Mouse (Mus musculus) leukemia stem cell, adult 10-12 weeks (primary cell): Measurements from ENCODE around the gene Tbc1d22b. TPM values are rescaled to one million over a fixed set of nuclear protein-coding genes. Genes with fewer than 3 reads are reported as not detected.

Experiments used
- polyA plus RNA-seq: library from polyadenylated mRNA; stranded (reverse); fragments of >175 nt; gene quantifications from 2 replicates; pipeline ENCODE4 v1.2.3, GENCODE M21; 2012; ENCODE audit warnings: low replicate concordance

The Tbc1d22b gene
- polyA plus RNA-seq, result 27.2 and 33.1 TPM in 2 replicates

GRCm38 (mm10) chr17:29549543-29550428 lies at the start of gene Tbc1d22b, which contains the start of gene Gm17657:
TSS of gene Tbc1d22b (plus strand) at chr17:29549785.
TSS of gene Gm17657 (minus strand) at chr17:29549638.

GRCm38 (mm10) chr17:29552162-29552732 lies 2.7 kb downstream of the Tbc1d22b start, which contains the start of gene Tmem217:
TSS of gene Tmem217 (minus strand) at chr17:29552385.

GRCm38 (mm10) chr17:29614115-29615023 lies 64.8 kb downstream of the Tbc1d22b start, which contains the start of the genes Rnf8 and Gm28043:
TSS of gene Rnf8 (plus strand) at chr17:29614790.
TSS of gene Gm28043 (plus strand) at chr17:29614876.

Other genes with a start within 250 kb of the Tbc1d22b start
- gene Pi16, start 232.1 kb upstream of the Tbc1d22b start, polyA plus RNA-seq, result 3.5 and 6.1 TPM in 2 replicates
- 102 and 122 TPM in 2 replicates for gene Mtch1, start 201.9 kb upstream of the Tbc1d22b start, polyA plus RNA-seq
- gene Fgd2, start 188.9 kb upstream of the Tbc1d22b start, polyA plus RNA-seq, result 25.8 and 27.3 TPM in 2 replicates
- gene Pim1, start 59.0 kb upstream of the Tbc1d22b start, polyA plus RNA-seq, result 133 and 195 TPM in 2 replicates
- gene Gm17657, start 147 bp upstream of the Tbc1d22b start, polyA plus RNA-seq, result not detected in 2 replicates
- gene Tmem217, start 2.6 kb downstream of the Tbc1d22b start, polyA plus RNA-seq, result 0.54 TPM in 1 of 2 replicates, not detected in the other
- gene Rnf8, start 65.0 kb downstream of the Tbc1d22b start, polyA plus RNA-seq, result 18.1 and 22.8 TPM in 2 replicates
- gene Gm28043, start 65.1 kb downstream of the Tbc1d22b start, polyA plus RNA-seq, result 0.39 and 0.40 TPM in 2 replicates
- 90.2 and 105 TPM in 2 replicates for gene Cmtr1, start 110.8 kb downstream of the Tbc1d22b start, polyA plus RNA-seq
- 0.77 and 3.7 TPM in 2 replicates for gene Ccdc167, start 167.3 kb downstream of the Tbc1d22b start, polyA plus RNA-seq